Mouse (Mus musculus) myocyte (in vitro differentiated cells): ENCODE measurements around the gene Acly.

Experiments used
- CEBPB ChIP-seq: IDR thresholded peaks from 2 replicates; pipeline ENCODE4 v1.6.1; 2011; ENCODE audit warnings: mild to moderate bottlenecking, moderate library complexity; ENCODE audit not compliant: poor library complexity, insufficient read depth, severe bottlenecking
- E2F4 ChIP-seq: IDR thresholded peaks from one replicate; pipeline ENCODE4 v1.6.1; 2011; ENCODE audit warnings: mild to moderate bottlenecking, control low read depth, moderate library complexity; ENCODE audit not compliant: insufficient read depth
- MAX ChIP-seq: IDR thresholded peaks from one replicate; pipeline ENCODE4 v1.6.1; 2011; ENCODE audit warnings: low read depth, mild to moderate bottlenecking, control low read depth
- MYOD1 ChIP-seq, 3 experiments: IDR thresholded peaks; one replicate each; pipeline ENCODE4 v1.6.1; 2011; ENCODE audit warnings: control low read depth in 2 of 3, low read depth in 2 of 3, mild to moderate bottlenecking in 2 of 3, moderate library complexity in 1 of 3; ENCODE audit not compliant: insufficient read length in 2 of 3, control insufficient read depth in 1 of 3
- POLR2A ChIP-seq: IDR thresholded peaks from one replicate; pipeline ENCODE4 v1.6.1; 2011; ENCODE audit warnings: low read depth, mild to moderate bottlenecking, control low read depth, moderate library complexity; ENCODE audit not compliant: insufficient read length
- USF1 ChIP-seq: IDR thresholded peaks from one replicate; pipeline ENCODE4 v1.6.1; 2011; ENCODE audit warnings: low read depth, mild to moderate bottlenecking, control low read depth, moderate library complexity

DNA sequence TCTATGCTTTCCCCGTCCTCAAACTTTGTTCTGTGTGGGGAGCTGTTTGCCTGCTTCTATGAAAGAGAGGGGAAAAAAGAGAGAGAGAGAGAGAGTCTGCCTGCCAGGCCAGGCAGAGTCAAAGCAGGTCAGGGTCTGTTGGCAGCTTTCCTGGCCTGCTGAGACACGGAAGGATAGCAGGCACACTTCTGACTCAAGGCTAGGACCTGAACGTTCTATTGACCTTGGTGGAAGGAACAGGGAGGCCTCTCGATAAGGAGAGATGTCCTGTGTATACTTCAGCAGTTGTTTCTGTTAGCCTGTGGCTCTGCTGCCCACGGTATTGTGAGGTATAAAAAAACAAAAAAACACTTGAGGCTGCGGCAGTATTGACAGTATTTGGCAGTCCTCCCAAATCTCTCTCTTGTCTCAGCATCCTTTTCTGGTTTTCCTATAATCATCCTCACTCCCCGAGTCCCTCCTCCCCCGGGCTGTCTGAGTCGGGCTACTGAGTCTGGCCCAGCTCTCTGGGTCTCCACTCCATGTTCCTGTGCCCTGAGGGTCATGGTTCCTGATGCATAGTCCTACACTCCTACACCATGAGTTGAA is 99.1 kb downstream of the Acly start:
- TF ChIP-seq POLR2A = no peak
- TF ChIP-seq MAX = no peak
- no peak for TF ChIP-seq CEBPB
- no peak for TF ChIP-seq USF1
- TF ChIP-seq MYOD1 (IDR thresholded peaks at IDR 0.05; ENCODE audit: control insufficient read depth in 1 of 3, insufficient read length in 2 of 3, low read depth in 2 of 3) = no peak
- no peak for TF ChIP-seq E2F4
